Mouse (Mus musculus) heart, postnatal 0 days (tissue): ENCODE measurements at regions not wholly inside any gene's neighbourhood (a gene's known extent, or its start where the extent isn't known, plus 50 kb on each side); places are given as distances from the start of the nearest gene placed in this dataset.

Source experiments
- ATAC-seq: fragments of 200-750 bp; cut with Nextera tagmentation; 2 replicates; pipeline ENCODE4 v1.8.0; 2017; ENCODE audit warnings: low read depth, moderate number of reproducible peaks, moderate library complexity; ENCODE audit not compliant: insufficient read depth
- DNase-seq: peaks from one replicate; pipeline ENCODE4 v3.0.0-alpha.2; 2016; ENCODE audit warnings: low spot score
- H3K27ac ChIP-seq: fragments of 300-500 bp; sonication (generic); 2 replicates; pipeline ENCODE4 v1.5.1; 2014; ENCODE audit warnings: low read depth, mild to moderate bottlenecking
- H3K27me3 ChIP-seq: fragments of 300-500 bp; sonication (generic); 2 replicates; pipeline ENCODE4 v1.6.1; 2014; ENCODE audit warnings: low read length, mixed read lengths; ENCODE audit not compliant: control insufficient read depth, insufficient read depth
- H3K36me3 ChIP-seq: fragments of 300-500 bp; sonication (generic); replicated peaks from 2 replicates; pipeline ENCODE4 v1.6.1; 2014; ENCODE audit warnings: low read length, mixed read lengths; ENCODE audit not compliant: control insufficient read depth, insufficient read depth
- H3K4me1 ChIP-seq: fragments of 300-500 bp; sonication (generic); 2 replicates; pipeline ENCODE4 v1.6.1; 2014; ENCODE audit warnings: antibody characterized with exemption; ENCODE audit not compliant: control insufficient read depth, insufficient read depth
- H3K4me2 ChIP-seq: fragments of 300-500 bp; sonication (generic); 2 replicates; pipeline ENCODE4 v1.6.1; 2014; ENCODE audit warnings: low read depth, mild to moderate bottlenecking, low read length, moderate library complexity
- H3K4me3 ChIP-seq: fragments of 300-500 bp; sonication (generic); 2 replicates; pipeline ENCODE4 v1.5.1; 2014; ENCODE audit warnings: low read depth, low read length
- H3K9ac ChIP-seq: fragments of 300-500 bp; sonication (generic); replicated peaks from 2 replicates; pipeline ENCODE4 v1.6.1; 2014; ENCODE audit warnings: low read depth, low read length, mixed read lengths
- H3K9me3 ChIP-seq: fragments of 300-500 bp; sonication (generic); replicated peaks from 2 replicates; pipeline ENCODE4 v1.6.1; 2016; ENCODE audit warnings: low read length; ENCODE audit not compliant: control insufficient read depth
- CTCF ChIP-seq: IDR thresholded peaks from 2 replicates; pipeline ENCODE4 v1.5.1; 2016; ENCODE audit warnings: antibody characterized with exemption, control low read depth, low read depth
- EP300 ChIP-seq: IDR thresholded peaks from 2 replicates; pipeline ENCODE4 v1.6.1; 2016; ENCODE audit warnings: antibody characterized with exemption, low read depth
- WGBS: fragments of 180-500 bp; shearing (Covaris S2); extraction: QIAGEN DNeasy Blood & Tissue Kit; methylation state at CpG from one replicate; pipeline ENCODE4 v1.1.7; 2014; 5-methylcytosine and 5-hydroxymethylcytosine counted together

DNA sequence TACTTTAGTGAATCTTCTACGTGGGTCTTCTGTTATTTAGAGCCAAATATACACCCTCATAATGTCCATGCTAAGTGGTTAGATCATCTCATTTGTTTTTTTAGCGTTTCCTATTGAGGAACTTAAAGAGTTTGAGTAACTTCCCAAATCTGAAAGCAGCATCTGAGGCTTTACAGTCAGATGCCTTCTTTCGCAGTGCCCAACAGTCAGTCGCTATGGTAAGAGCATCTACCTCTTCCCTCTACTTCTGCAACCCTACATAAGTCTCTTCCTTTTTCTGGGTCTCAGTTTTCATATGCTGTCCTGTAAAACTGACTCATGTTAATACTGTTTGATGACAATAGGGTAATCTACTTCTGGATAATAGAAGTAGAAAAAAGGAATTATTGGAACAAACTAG, 146.8 kb downstream of the Ktn1 start:
- TF ChIP-seq EP300 (no peak), CTCF (no peak)
- Histone ChIP-seq H3K27ac (no peak overlapping the region), H3K9ac (no peak overlapping the region), H3K27me3 (no peaks in the 10 kb centered on the region), H3K36me3 (no peaks in the 10 kb centered on the region), H3K4me3 (no peak overlapping the region), H3K4me1 (no peaks in the 10 kb centered on the region), H3K9me3 (no peaks in the 10 kb centered on the region), H3K4me2 (no peak overlapping the region)
- 78% methylated on average over 4 of the region's 4 CpGs for WGBS
- no peak for DNase-seq
- ATAC-seq: no peak

DNA sequence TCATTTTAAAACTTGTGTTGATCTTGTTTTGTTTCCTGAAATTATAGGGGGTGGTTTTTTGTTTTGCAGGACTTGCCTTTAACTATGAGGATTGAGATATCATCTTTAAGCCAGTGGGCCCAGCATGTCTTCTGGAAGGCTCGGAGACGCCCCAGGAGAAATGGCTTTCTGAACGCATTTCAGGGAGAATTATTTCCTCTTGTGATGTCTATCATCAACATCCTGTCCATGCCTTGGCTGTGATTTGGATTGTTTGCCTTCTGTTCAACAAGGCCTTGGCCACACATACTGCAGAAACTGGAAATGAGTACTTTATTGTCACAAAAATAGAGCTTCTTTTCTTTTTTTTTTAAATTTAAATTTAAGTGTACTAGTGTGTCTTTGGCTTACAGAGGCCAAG, 150.0 kb downstream of the Ktn1 start:
- ATAC-seq (no peak), DNase-seq (no peak)
- H3K4me3 ChIP-seq: no peak overlapping the region
- no peak overlapping the region for H3K4me2 ChIP-seq
- TF ChIP-seq CTCF (no peak), EP300 (no peak)
- no peak overlapping the region for H3K9ac ChIP-seq
- H3K4me1 ChIP-seq: peaks cover 8% of the 10 kb centered on the region; the same call in 1 of the 2 replicates
- no peaks in the 10 kb centered on the region for H3K36me3 ChIP-seq
- 49% methylated on average over 3 of the region's 3 CpGs for WGBS
- H3K27ac ChIP-seq: no peak overlapping the region
- no peaks in the 10 kb centered on the region for H3K27me3 ChIP-seq
- no peaks in the 10 kb centered on the region for H3K9me3 ChIP-seq

DNA sequence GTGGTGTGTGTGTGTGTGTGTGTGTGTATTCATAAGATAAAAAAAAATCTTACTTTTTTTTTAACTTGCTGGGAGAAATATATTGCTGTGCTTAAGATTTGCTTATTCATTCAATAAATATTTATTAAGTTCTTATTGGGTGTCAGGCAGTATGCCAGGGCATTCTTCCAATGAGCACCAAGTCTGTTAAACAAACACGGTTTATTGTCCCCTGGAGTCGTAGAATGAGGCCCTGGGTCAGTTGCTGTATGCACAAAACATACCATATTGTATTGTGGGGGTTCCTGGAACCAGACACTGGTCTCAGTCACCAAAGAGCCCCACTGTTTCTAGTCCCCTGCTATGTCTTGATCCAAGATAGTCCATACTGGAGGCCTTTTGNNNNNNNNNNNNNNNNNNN, 151.3 kb downstream of the Ktn1 start:
- H3K4me1 ChIP-seq: peaks cover 8% of the 10 kb centered on the region; the same call in 1 of the 2 replicates
- H3K4me2 ChIP-seq: no peak overlapping the region
- H3K27me3 ChIP-seq: no peaks in the 10 kb centered on the region
- H3K27ac ChIP-seq: no peak overlapping the region
- TF ChIP-seq EP300 (no peak), CTCF (no peak)
- H3K9me3 ChIP-seq: no peaks in the 10 kb centered on the region
- H3K9ac ChIP-seq: no peak overlapping the region
- H3K36me3 ChIP-seq: no peaks in the 10 kb centered on the region
- H3K4me3 ChIP-seq: no peak overlapping the region
- ATAC-seq: no peak
- WGBS: 76% methylated on average over 2 of the region's 2 CpGs
- no peak for DNase-seq

DNA sequence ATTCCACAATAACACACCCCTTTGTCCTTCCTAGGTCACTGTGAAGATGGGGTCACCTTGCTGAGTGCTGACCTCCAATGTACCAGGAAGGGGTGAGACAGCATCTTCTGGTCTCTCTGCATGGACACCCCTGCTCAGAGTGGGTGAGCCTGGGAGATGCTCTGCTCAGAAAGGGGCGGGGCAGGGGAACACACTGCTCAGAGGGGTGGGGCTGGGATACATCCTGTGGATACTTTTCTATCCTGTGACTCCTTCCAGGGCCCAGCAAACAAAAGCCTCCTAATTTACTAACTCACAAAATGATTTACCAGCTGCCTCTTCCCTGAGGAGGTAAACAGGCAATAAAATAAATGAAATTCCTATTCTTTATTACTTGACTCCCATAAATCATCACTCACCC, 157.0 kb downstream of the Ktn1 start:
- H3K4me2 ChIP-seq: no peak overlapping the region
- H3K4me3 ChIP-seq: no peak overlapping the region
- TF ChIP-seq CTCF: no peak
- TF ChIP-seq EP300: no peak
- H3K4me1 ChIP-seq: peaks cover 8% of the 10 kb centered on the region; the same call in 1 of the 2 replicates
- 59% methylated on average over 1 of the region's 1 CpGs for WGBS
- H3K9me3 ChIP-seq: no peaks in the 10 kb centered on the region
- H3K27me3 ChIP-seq: no peaks in the 10 kb centered on the region
- no peak for ATAC-seq
- DNase-seq: no peak
- no peak overlapping the region for H3K27ac ChIP-seq
- H3K36me3 ChIP-seq: no peaks in the 10 kb centered on the region
- H3K9ac ChIP-seq: no peak overlapping the region

DNA sequence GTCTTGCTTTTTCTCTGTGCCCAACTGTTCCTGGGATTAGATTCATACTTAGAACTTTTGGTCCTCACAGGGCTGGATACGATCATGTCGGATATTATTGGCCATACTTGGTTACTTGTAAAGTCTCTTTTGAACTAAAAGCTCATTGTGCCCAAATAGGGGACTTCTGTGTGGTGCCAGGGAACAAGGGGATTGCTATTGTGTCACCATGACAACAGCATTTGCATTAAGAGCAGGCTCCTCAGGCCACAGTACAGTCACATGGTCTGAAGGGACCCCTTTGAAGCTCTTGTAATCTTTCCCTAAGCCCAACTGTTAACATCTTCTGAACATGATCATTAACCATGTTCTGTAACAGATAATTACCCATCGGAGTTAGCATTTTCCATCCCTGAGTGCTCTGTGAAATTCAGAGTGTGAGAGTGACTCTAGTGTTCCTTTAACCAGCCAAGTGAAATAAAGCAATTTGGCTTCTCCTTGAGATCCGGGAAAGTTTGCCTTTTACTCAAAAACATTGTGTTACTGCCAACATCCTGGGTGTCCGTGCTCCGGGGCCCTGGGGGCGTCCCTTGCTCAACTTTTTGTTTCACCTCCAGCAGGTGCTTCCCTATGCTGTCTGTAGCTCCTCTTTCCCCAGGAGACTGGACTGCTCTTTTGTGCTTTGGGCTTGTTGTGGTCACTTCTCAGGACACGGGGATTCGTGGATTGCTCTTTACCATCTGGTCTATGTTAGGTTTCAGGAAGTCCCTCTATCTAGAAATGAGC, 157.7 kb downstream of the Ktn1 start:
- 61% methylated on average over 9 of the region's 9 CpGs for WGBS
- TF ChIP-seq EP300: no peak
- no peak for TF ChIP-seq CTCF
- Histone ChIP-seq H3K9me3 (no peaks in the 10 kb centered on the region), H3K36me3 (no peaks in the 10 kb centered on the region), H3K9ac (no peak overlapping the region), H3K4me3 (no peak overlapping the region), H3K4me2 (no peak overlapping the region), H3K27me3 (no peaks in the 10 kb centered on the region), H3K27ac (no peak overlapping the region), H3K4me1 (peaks cover 7% of the 10 kb centered on the region; the same call in 1 of the 2 replicates)
- DNase-seq (no peak), ATAC-seq (no peak)
